Mouse (Mus musculus) E14TG2a.4 (cell line): ENCODE measurements at regions not wholly inside any gene's neighbourhood (a gene's known extent, or its start where the extent isn't known, plus 50 kb on each side); places are given as distances from the start of the nearest gene placed in this dataset.

ENCODE experiments used
- H3K27me3 ChIP-seq: 2 replicates; pipeline ENCODE4 v1.6.1; 2014; ENCODE audit warnings: low read length, control low read depth; ENCODE audit not compliant: insufficient read depth
- H3K36me3 ChIP-seq: 2 replicates; pipeline ENCODE4 v1.6.1; 2014; ENCODE audit warnings: low read length, control low read depth; ENCODE audit not compliant: insufficient read depth
- H3K4me1 ChIP-seq: replicated peaks from 2 replicates; pipeline ENCODE4 v1.6.1; 2014; ENCODE audit warnings: low read depth, low read length, control low read depth
- H3K4me3 ChIP-seq: replicated peaks from 2 replicates; pipeline ENCODE4 v1.5.1; 2014; ENCODE audit warnings: mild to moderate bottlenecking, low read length
- H3K9me3 ChIP-seq: 2 replicates; pipeline ENCODE4 v1.6.1; 2014; ENCODE audit warnings: low read length, control low read depth
- CTCF ChIP-seq: conservative IDR thresholded peaks from 2 replicates; pipeline ENCODE4 v1.5.1; 2014; ENCODE audit warnings: low read length
- NANOG ChIP-seq: IDR thresholded peaks from 2 replicates; pipeline ENCODE4 v1.6.1; 2014; ENCODE audit warnings: borderline replicate concordance, low read length, mixed read lengths
- POU5F1 ChIP-seq: IDR thresholded peaks from 2 replicates; pipeline ENCODE4 v1.6.1; 2014; ENCODE audit warnings: low read length, borderline replicate concordance

DNA sequence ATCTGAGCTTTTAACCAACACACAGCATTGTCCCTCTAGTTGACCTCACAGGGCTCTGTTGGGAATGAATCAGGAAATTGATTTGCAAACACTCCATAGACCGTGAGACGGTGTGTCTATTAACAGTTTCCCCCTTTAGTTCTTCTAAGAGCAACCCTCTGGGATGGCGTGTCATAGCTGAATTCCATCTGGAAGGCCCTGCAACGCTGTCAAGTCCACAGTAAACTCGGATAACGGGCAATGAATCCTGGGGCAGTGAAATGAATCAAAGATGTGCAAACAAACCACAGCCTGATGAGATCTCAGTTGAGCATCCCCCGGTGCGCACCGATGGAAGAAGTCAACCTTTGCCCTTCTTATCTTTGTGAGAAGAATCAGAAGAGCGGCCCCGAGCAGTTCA lies 302.3 kb upstream of the 9630041A04Rik start:
- no peaks in the 10 kb centered on the region for H3K4me1 ChIP-seq
- TF ChIP-seq POU5F1 (no peak), NANOG (no peak), CTCF (no peak)
- H3K9me3 ChIP-seq, result no peaks in the 10 kb centered on the region
- H3K4me3 ChIP-seq, result no peak overlapping the region
- no peaks in the 10 kb centered on the region for H3K36me3 ChIP-seq
- H3K27me3 ChIP-seq, result no peaks in the 10 kb centered on the region

DNA sequence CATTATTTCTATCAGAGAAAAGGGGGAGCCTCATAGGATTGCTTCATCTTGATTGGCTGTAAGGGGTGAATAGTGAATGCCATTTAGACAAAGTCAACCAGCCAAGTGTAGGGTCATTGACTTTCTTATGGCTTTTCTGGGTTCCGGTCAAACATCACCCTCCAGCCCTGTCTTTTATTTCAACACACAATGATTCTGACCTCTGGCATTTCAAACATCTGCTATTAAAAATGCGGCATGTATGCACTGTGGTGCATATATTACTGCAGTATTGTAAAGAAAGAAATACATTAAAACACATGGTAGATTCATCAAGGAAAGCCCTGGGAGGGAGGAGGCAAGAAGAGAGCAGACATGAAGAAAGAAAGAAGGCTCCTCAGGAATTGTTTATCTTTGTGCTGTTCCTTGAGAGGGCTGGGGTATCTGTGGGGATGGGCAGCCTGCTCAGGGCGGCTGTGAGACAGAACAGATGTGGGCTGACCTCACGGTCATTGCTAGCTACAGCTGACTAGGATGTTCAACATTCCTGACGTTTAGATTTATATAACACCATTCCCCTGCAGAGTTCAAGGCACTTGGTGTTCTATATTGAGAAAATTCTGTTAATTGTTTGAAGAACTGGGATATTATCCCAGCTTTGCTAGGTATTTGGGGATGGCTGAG lies 303.5 kb upstream of the Ppp2r3a start:
- no peaks in the 10 kb centered on the region for H3K27me3 ChIP-seq
- TF ChIP-seq NANOG (no peak), POU5F1 (no peak), CTCF (no peak)
- H3K36me3 ChIP-seq, result no peaks in the 10 kb centered on the region
- no peaks in the 10 kb centered on the region for H3K9me3 ChIP-seq
- H3K4me3 ChIP-seq, result no peak overlapping the region
- H3K4me1 ChIP-seq, result no peaks in the 10 kb centered on the region

DNA sequence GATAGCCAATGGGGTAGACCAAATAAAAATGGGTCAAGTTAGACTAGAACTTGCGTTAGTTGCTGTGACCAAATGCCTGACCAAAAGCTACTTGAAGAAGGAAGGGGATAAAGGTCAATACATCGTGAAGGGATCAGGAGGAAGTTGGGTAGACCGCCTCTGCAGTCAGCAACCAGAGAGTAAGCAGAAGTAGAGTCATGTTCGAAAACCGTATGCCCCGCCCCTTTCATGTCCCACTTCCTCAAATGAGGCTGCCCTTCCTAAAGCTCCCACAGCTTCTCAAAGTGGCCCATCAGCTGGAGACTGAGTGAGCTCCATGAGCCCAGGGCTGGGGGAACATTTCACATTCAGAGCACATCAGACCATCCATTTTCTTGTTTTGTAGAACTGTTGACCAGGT lies 301.2 kb upstream of the Ppp2r3a start:
- H3K4me3 ChIP-seq, result no peak overlapping the region

DNA sequence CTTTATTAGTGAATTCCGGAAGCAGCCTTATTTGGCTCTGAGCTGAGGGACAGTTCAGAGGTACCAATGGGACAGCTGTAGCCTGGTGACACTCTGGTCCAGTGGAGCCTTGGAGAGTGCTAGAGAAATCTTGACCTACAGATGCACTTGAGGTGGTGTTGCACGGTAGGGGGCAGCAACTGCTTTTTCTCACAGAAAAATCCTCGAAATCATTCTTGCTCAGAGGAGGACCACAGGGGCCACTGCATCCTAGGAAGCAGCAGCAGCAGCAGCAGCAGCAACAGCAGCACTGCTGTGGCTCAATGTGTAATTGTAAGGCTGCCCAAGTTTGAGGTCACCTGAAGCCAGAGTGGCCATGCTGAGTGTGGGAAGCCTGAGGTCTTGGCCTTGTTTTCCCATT lies 299.7 kb upstream of the Ppp2r3a start:
- TF ChIP-seq POU5F1 (no peak), CTCF (no peak), NANOG (no peak)
- Histone ChIP-seq H3K36me3 (no peaks in the 10 kb centered on the region), H3K27me3 (no peaks in the 10 kb centered on the region)

More for the DNA sequence above, 301.2 kb upstream of the Ppp2r3a start:
- no peaks in the 10 kb centered on the region for H3K36me3 ChIP-seq
- H3K27me3 ChIP-seq, result no peaks in the 10 kb centered on the region
- H3K9me3 ChIP-seq, result no peaks in the 10 kb centered on the region
- no peaks in the 10 kb centered on the region for H3K4me1 ChIP-seq
- TF ChIP-seq POU5F1, result no peak

DNA sequence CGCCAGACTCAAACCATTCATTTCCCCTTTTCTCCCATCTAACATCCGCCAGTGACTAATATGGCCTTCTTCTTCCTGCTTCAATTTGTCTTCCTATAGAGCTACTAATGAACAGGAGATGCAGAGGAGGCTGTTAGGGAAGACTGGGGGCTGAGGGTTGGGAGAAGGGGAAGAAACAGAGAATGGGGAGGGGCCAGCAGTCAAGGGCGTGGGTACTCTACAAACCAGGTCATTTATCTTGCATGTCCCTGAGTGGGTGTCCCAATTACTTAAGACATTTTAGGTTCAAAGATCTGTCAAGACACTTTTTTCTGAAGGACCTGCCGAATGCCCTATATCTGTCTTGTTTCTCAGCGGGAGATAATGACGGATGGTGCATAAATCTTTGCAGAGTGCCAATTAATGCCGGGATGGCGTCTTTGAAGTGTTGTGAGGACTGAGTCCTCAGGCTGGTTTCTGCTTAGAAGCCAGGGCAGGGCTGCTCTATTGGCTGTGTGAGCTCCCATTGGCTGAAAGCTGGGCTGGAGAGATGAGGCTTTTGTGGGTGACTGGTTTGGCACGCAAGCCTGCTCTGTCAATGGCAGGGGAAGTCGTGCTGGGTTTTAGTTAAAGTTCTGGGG lies 294.7 kb upstream of the Ppp2r3a start:
- TF ChIP-seq CTCF, result no peak
- TF ChIP-seq NANOG, result no peak
- TF ChIP-seq POU5F1, result no peak
- Histone ChIP-seq H3K9me3 (no peaks in the 10 kb centered on the region), H3K4me1 (no peaks in the 10 kb centered on the region), H3K36me3 (no peaks in the 10 kb centered on the region), H3K27me3 (no peaks in the 10 kb centered on the region), H3K4me3 (no peak overlapping the region)

More for the DNA sequence above, 299.7 kb upstream of the Ppp2r3a start:
- H3K4me1 ChIP-seq, result no peaks in the 10 kb centered on the region
- no peak overlapping the region for H3K4me3 ChIP-seq
- H3K9me3 ChIP-seq, result no peaks in the 10 kb centered on the region

DNA sequence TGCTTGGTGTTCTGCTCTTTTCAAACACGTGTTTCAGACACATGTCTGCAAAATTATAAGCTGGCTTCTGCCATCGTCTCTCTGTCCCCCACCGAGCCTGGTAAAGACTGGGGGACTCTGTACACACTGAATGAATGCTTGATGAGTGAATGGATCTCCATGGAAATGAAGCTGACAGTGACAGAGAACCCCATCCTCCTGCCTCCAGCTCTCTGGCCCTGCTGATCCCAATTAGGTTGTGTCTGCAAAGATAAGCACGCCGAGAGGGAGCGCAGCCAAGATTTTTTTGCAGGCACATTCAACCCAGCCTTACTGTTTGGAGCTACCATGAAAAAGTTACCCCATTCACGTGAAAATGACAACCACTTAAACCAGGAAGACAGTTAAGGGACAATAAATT lies 266.5 kb upstream of the Ppp2r3a start:
- Histone ChIP-seq H3K4me1 (no peaks in the 10 kb centered on the region), H3K36me3 (no peaks in the 10 kb centered on the region), H3K4me3 (no peak overlapping the region), H3K27me3 (no peaks in the 10 kb centered on the region), H3K9me3 (peaks cover 25% of the 10 kb centered on the region)
- TF ChIP-seq CTCF (no peak), POU5F1 (no peak), NANOG (no peak)

DNA sequence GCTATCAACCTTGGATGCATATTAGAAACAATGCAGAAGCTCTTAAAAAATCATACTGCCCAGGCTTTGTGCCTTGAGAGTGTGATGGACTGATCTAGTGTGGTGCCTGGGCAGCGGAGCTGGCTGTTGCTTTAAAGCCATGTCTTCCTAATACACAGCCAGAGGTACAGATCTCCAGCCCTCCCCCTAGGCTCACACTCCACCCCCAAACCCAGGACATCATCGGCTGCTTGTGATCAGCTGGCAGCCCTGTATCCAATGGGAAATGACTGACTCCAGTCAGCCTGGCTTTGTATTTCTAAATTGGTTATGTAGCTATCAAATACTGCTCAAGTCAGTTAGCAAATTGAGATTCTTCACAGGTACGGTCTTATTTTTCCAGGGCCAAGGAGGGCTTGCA lies 259.2 kb upstream of the Ppp2r3a start:
- Histone ChIP-seq H3K9me3 (peaks cover 64% of the 10 kb centered on the region), H3K4me3 (no peak overlapping the region), H3K36me3 (no peaks in the 10 kb centered on the region), H3K27me3 (no peaks in the 10 kb centered on the region), H3K4me1 (no peaks in the 10 kb centered on the region)
- TF ChIP-seq POU5F1 (no peak), NANOG (no peak), CTCF (no peak)

DNA sequence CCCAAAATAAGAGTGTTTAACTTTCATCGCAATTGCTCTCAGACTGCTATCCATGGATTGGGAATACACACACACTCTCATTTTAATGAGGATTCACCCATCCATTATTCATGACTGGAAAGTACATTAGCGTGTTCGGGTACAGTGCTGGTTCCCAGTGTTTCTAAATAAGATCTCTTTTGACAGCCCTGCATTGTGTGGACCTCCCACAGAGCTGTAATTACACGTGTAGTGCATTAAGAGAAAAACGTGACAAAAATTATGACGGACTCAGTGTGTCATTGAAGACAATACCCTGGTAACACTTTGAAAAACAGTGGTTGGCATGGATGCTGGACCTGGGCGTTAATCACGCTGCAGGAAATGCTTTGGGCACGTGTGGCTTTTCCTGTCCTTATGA lies 257.6 kb upstream of the Ppp2r3a start:
- Histone ChIP-seq H3K27me3 (no peaks in the 10 kb centered on the region), H3K4me1 (no peaks in the 10 kb centered on the region), H3K4me3 (no peak overlapping the region), H3K9me3 (peaks cover 49% of the 10 kb centered on the region), H3K36me3 (no peaks in the 10 kb centered on the region)
- TF ChIP-seq POU5F1, result no peak
- no peak for TF ChIP-seq CTCF
- no peak for TF ChIP-seq NANOG

DNA sequence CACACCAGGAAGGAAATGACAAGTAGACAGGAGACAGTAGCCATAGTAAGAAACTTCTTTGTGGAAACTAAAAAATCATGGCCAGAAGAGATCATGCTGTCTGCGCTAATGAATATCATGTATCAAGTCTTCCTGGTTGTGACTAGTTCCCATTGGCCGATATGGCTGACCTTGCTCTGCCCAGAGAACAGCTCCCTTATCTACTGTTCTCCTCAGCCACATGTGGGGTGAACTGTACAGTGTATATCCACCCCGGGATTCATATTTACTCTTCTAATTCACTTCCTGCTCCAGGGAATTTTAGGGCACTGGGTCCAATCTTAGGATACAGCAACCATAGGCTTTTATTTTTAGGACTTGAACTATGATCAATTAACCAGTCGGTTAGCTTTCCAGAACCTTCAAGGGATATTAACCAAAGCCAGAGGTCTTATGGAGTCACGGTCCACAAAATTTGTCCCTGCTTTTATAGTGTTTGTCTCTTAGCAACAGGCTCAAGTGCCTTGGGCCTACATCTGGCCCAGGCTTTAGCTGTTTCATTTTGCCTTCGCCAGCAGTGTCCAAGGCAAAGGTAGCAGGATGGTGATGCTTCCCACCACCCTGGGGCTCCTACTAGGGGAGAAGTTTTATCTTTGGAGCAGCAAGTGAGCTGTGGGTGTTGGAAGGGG lies 255.6 kb upstream of the Ppp2r3a start:
- Histone ChIP-seq H3K27me3 (no peaks in the 10 kb centered on the region), H3K9me3 (peaks cover 51% of the 10 kb centered on the region), H3K36me3 (no peaks in the 10 kb centered on the region), H3K4me1 (no peaks in the 10 kb centered on the region), H3K4me3 (no peak overlapping the region)
- no peak for TF ChIP-seq CTCF
- no peak for TF ChIP-seq NANOG
- no peak for TF ChIP-seq POU5F1
